Mouse (Mus musculus) gastrocnemius, postnatal 25 days (tissue): ENCODE measurements around the gene Adprm. TPM values are rescaled to one million over a fixed set of nuclear protein-coding genes. Genes with fewer than 3 reads are reported as not detected.
A peak's percentile ranks its signal among the peaks of the same experiment; 100 is the strongest.
"Not testable (repeated sequence)": the region's sequence is repeated elsewhere in the genome, so short reads cannot be mapped to it uniquely, and the experiment has no call there.

Source experiments
- DNase-seq: peaks from one replicate; pipeline ENCODE4 v3.0.0; 2022
- microRNA-seq, 2 experiments: library from miRNA; unstranded; fragments of <30 nt; microRNA quantifications; one replicate each; pipeline ENCODE4 v1.2.0; 2021; ENCODE audit warnings: borderline replicate concordance in 2 of 2
- total RNA-seq, 2 experiments: library from RNA; stranded (reverse); gene quantifications; 1 replicate in 1 of 2; 2 replicates in 1 of 2; pipeline ENCODE4 v1.2.3; 2021

The Adprm gene
- total RNA-seq, 2 experiments from 2014 or later = 6.9 to 8.9 TPM

- DNase-seq = not testable (repeated sequence)
These were observed 29.2 kb downstream of the Adprm start for GRCm38 (mm10) chr11:67023191-67023590.

GRCm38 (mm10) chr11:67022354-67023115, 29.9 kb downstream of the Adprm start:
- no peak for DNase-seq

- DNase-seq = peak; percentile 41
These were observed 31.4 kb downstream of the Adprm start for GRCm38 (mm10) chr11:67020948-67021347.

- no peak for DNase-seq
These were observed 32.5 kb downstream of the Adprm start for GRCm38 (mm10) chr11:67019711-67020475.

- peak; percentile 51 for DNase-seq
These were observed 34.4 kb downstream of the Adprm start for GRCm38 (mm10) chr11:67017801-67018591.

GRCm38 (mm10) chr11:67011635-67012034, 40.8 kb downstream of the Adprm start:
- DNase-seq = no peak

GRCm38 (mm10) chr11:67010430-67010829, 42.0 kb downstream of the Adprm start:
- no peak for DNase-seq

- DNase-seq = no peak
These were observed 43.9 kb downstream of the Adprm start for GRCm38 (mm10) chr11:67008528-67008927.

GRCm38 (mm10) chr11:67007961-67008360, 44.4 kb downstream of the Adprm start:
- no peak for DNase-seq

- no peak for DNase-seq
These were observed 49.5 kb downstream of the Adprm start for GRCm38 (mm10) chr11:67002911-67003310.

- DNase-seq = no peak
These were observed 50.7 kb downstream of the Adprm start for GRCm38 (mm10) chr11:67001717-67002116.

GRCm38 (mm10) chr11:67000671-67001070, 51.7 kb downstream of the Adprm start:
- DNase-seq = no peak

GRCm38 (mm10) chr11:66998467-66999403, 53.7 kb downstream of the Adprm start:
- DNase-seq = no peak

GRCm38 (mm10) chr11:66996446-66996845, 55.9 kb downstream of the Adprm start:
- DNase-seq = no peak

- DNase-seq = no peak
These were observed 58.7 kb downstream of the Adprm start for GRCm38 (mm10) chr11:66993674-66994073.

GRCm38 (mm10) chr11:66992150-66992549, 60.2 kb downstream of the Adprm start:
- DNase-seq = no peak

Small RNA genes within 50 kb of the gene (microRNA-seq; reads per million reads assigned to microRNA genes)
- gene Mir6923 = 0 to 0.26 reads per million in 2 experiments

Other genes with a start within 250 kb of the Adprm start
- gene Pirt, start 140.6 kb downstream of the Adprm start, total RNA-seq = under 1 TPM in 1 of 2 experiments, not detected in 1; 0.05 TPM
- gene Tmem238l, start 96.0 kb downstream of the Adprm start, total RNA-seq = not detected
- gene Tmem220, start 27.4 kb downstream of the Adprm start, total RNA-seq = under 1 TPM; 0.28 to 0.96 TPM
- gene Sco1, start 76 bp upstream of the Adprm start, total RNA-seq = 1 to 10 TPM; 7.2 to 7.3 TPM
- gene Myh3, start 25.7 kb upstream of the Adprm start, total RNA-seq = 10 to 100 TPM; 11.9 to 13.1 TPM
- gene Myh2, start 118.4 kb upstream of the Adprm start, total RNA-seq = 1,000 to 10,000 TPM; 1,544 to 1,819 TPM
- gene Myh1, start 147.5 kb upstream of the Adprm start, total RNA-seq = 1,000 to 10,000 TPM; 3,929 to 5,903 TPM
- over 10,000 TPM; 20,146 to 24,206 TPM for gene Myh4, start 185.4 kb upstream of the Adprm start, total RNA-seq
- gene Myh8, start 224.5 kb upstream of the Adprm start, total RNA-seq = 100 to 1,000 TPM; 217 to 253 TPM